Mouse (Mus musculus) kidney, postnatal 10 days (tissue): ENCODE results near the gene Abl2.

ENCODE experiments used
- DNase-seq: peaks from one replicate; pipeline ENCODE4 v3.0.0; 2021; ENCODE audit warnings: mixed read lengths

Gene Abl2

GRCm38 (mm10) chr1:156673476-156674194 is 115.0 kb downstream of the Abl2 start:
- peak; percentile 58 for DNase-seq

- DNase-seq, result peak; percentile 89
Measured at GRCm38 (mm10) chr1:156674195-156675000, 115.8 kb downstream of the Abl2 start, which contains the start of gene Tor3a. Gene Tor3a (minus strand): TSS chr1:156674356.

- peak; percentile 70 for DNase-seq
Measured at GRCm38 (mm10) chr1:156676171-156676570, 117.6 kb downstream of the Abl2 start.

- no peak for DNase-seq
Measured at GRCm38 (mm10) chr1:156676596-156676995, 118.0 kb downstream of the Abl2 start.

- DNase-seq, result no peak
Measured at GRCm38 (mm10) chr1:156677230-156677629, 118.6 kb downstream of the Abl2 start.

GRCm38 (mm10) chr1:156679599-156679998 is 121.0 kb downstream of the Abl2 start:
- DNase-seq, result no peak

- no peak for DNase-seq
Measured at GRCm38 (mm10) chr1:156686025-156686661, 127.6 kb downstream of the Abl2 start.
